Mouse (Mus musculus) heart, postnatal 0 days (tissue): Measurements from ENCODE around the gene Rhebl1.

Source experiments
- CTCF ChIP-seq: IDR thresholded peaks from 2 replicates; pipeline ENCODE4 v1.5.1; 2016; ENCODE audit warnings: antibody characterized with exemption, control low read depth, low read depth
- EP300 ChIP-seq: IDR thresholded peaks from 2 replicates; pipeline ENCODE4 v1.6.1; 2016; ENCODE audit warnings: antibody characterized with exemption, low read depth

GRCm38 (mm10) chr15:98927566-98927965 is 33.2 kb upstream of the Rhebl1 start:
- TF ChIP-seq EP300 = no peak
- TF ChIP-seq CTCF = no peak
